Mouse (Mus musculus) liver, postnatal 0 days (tissue): Measurements from ENCODE around the gene Gm11168. TPM values are rescaled to one million over a fixed set of nuclear protein-coding genes. Genes with fewer than 3 reads are reported as not detected.
"Not testable (repeated sequence)": the region's sequence is repeated elsewhere in the genome, so short reads cannot be mapped to it uniquely, and the experiment has no call there.

ENCODE experiments used
- ATAC-seq: fragments of 200-750 bp; cut with Nextera tagmentation; 2 replicates; pipeline ENCODE4 v1.8.0; 2017; ENCODE audit warnings: mild to moderate bottlenecking, moderate library complexity
- DNase-seq: peaks from one replicate; pipeline ENCODE4 v3.0.0-alpha.2; 2016
- H3K27ac ChIP-seq: fragments of 300-500 bp; sonication (generic); 2 replicates; pipeline ENCODE4 v1.5.1; 2014; ENCODE audit warnings: antibody characterized with exemption, moderate library complexity, mild to moderate bottlenecking, low read depth
- H3K27me3 ChIP-seq: fragments of 300-500 bp; sonication (generic); 2 replicates; pipeline ENCODE4 v1.6.1; 2014; ENCODE audit warnings: low read length, control low read depth, mixed read lengths; ENCODE audit not compliant: insufficient read depth
- H3K36me3 ChIP-seq: fragments of 300-500 bp; sonication (generic); replicated peaks from 2 replicates; pipeline ENCODE4 v1.6.1; 2014; ENCODE audit warnings: mild to moderate bottlenecking, control low read depth, low read length, moderate library complexity, mixed read lengths; ENCODE audit not compliant: insufficient read depth
- H3K4me1 ChIP-seq: fragments of 300-500 bp; sonication (generic); 2 replicates; pipeline ENCODE4 v1.6.1; 2014; ENCODE audit warnings: antibody characterized with exemption, mild to moderate bottlenecking, control low read depth; ENCODE audit not compliant: insufficient read depth
- H3K4me2 ChIP-seq: fragments of 300-500 bp; sonication (generic); 2 replicates; pipeline ENCODE4 v1.6.1; 2014; ENCODE audit warnings: low read depth, mild to moderate bottlenecking, low read length, moderate library complexity, mixed read lengths
- H3K4me3 ChIP-seq: fragments of 300-500 bp; sonication (generic); 2 replicates; pipeline ENCODE4 v1.5.1; 2014; ENCODE audit warnings: low read depth, low read length
- H3K9ac ChIP-seq: fragments of 300-500 bp; sonication (generic); replicated peaks from 2 replicates; pipeline ENCODE4 v1.6.1; 2014; ENCODE audit warnings: mild to moderate bottlenecking, moderate library complexity
- H3K9me3 ChIP-seq: fragments of 300-500 bp; sonication (generic); 2 replicates; pipeline ENCODE4 v1.6.1; 2016; ENCODE audit warnings: mild to moderate bottlenecking, control low read depth, low read length, mixed read lengths
- WGBS: fragments of 180-500 bp; shearing (Covaris S2); extraction: QIAGEN DNeasy Blood & Tissue Kit; methylation state at CpG from one replicate; pipeline ENCODE4 v1.1.7; 2014; ENCODE audit not compliant: insufficient replicate concordance; 5-methylcytosine and 5-hydroxymethylcytosine counted together
- polyA plus RNA-seq: library from polyadenylated mRNA; unstranded; fragments of >200 nt; fragmentation: Nextera tagmentation; extraction: Ambion mirVana; gene quantifications from 2 replicates; pipeline ENCODE4 v1.2.1, GENCODE M21; 2015

Gene Gm11168
- polyA plus RNA-seq, 1 experiment from 2014 or later: not detected

DNA sequence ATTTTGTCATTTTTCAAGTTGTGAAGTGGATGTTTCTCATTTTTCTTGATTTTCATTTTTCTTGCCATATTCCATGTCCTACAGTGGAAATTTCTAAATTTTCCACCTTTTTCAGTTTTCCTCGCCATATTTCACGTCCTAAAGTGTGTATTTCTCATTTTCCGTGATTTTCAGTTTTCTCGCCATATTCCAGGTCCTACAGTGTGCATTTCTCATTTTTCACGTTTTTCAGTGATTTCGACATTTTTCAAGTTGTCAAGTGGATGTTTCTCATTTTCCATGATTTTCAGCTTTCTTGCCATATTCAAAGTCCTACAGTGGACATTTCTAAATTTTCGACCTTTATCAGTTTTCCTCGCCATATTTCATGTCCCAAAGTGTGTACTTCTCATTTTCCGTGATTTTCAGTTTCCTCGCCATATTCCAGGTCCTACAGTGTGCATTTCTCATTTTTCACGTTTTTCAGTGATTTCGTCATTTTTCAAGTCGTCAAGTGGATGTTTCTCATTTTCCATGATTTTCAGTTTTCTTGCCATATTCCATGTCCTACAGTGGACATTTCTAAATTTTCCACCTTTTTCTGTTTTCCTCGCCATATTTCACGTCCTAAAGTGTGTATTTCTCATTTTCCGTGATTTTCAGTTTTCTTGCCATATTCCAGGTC lies 21.0 kb downstream of the Gm11168 start:
- not testable (repeated sequence) for H3K9ac ChIP-seq

DNA sequence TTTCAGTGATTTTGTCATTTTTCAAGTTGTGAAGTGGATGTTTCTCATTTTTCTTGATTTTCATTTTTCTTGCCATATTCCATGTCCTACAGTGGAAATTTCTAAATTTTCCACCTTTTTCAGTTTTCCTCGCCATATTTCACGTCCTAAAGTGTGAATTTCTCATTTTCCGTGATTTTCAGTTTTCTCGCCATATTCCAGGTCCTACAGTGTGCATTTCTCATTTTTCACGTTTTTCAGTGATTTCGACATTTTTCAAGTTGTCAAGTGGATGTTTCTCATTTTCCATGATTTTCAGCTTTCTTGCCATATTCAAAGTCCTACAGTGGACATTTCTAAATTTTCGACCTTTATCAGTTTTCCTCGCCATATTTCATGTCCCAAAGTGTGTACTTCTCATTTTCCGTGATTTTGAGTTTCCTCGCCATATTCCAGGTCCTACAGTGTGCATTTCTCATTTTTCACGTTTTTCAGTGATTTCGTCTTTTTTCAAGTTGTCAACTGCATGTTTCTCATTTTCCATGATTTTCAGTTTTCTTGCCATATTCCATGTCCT lies 21.8 kb downstream of the Gm11168 start, which contains the start of gene Gm10717:
TSS of gene Gm10717 (plus strand) at position 506 of the 556 bp plus-strand sequence.
- H3K9me3 ChIP-seq, H3K4me2 ChIP-seq, H3K36me3 ChIP-seq, ATAC-seq, H3K27ac ChIP-seq, H3K27me3 ChIP-seq, H3K4me3 ChIP-seq, H3K9ac ChIP-seq, DNase-seq, H3K4me1 ChIP-seq: not testable (repeated sequence)
- 69% methylated on average over 12 of the region's 12 CpGs for WGBS

More for the DNA sequence above, 21.0 kb downstream of the Gm11168 start:
- not testable (repeated sequence) for DNase-seq, H3K27ac ChIP-seq, H3K36me3 ChIP-seq, ATAC-seq, H3K27me3 ChIP-seq, H3K4me1 ChIP-seq, H3K9me3 ChIP-seq, H3K4me2 ChIP-seq, H3K4me3 ChIP-seq
- WGBS: 54% methylated on average over 15 of the region's 16 CpGs

DNA sequence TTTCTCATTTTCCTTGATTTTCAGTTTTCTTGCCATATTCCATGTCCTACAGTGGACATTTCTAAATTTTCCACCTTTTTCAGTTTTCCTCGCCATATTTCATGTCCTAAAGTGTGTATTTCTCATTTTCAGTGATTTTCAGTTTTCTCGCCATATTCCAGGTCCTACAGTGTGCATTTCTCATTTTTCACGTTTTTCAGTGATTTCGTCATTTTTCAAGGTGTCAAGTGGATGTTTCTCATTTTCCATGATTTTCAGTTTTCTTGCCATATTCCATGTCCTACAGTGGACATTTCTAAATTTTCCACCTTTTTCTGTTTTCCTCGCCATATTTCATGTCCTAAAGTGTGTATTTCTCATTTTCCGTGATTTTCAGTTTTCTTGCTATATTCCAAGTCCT lies 22.5 kb downstream of the Gm11168 start:
- H3K4me1 ChIP-seq, H3K9ac ChIP-seq, H3K27ac ChIP-seq, H3K9me3 ChIP-seq, DNase-seq, H3K4me2 ChIP-seq, H3K4me3 ChIP-seq, H3K27me3 ChIP-seq, H3K36me3 ChIP-seq, ATAC-seq: not testable (repeated sequence)
- WGBS: 61% methylated on average over 4 of the region's 6 CpGs

DNA sequence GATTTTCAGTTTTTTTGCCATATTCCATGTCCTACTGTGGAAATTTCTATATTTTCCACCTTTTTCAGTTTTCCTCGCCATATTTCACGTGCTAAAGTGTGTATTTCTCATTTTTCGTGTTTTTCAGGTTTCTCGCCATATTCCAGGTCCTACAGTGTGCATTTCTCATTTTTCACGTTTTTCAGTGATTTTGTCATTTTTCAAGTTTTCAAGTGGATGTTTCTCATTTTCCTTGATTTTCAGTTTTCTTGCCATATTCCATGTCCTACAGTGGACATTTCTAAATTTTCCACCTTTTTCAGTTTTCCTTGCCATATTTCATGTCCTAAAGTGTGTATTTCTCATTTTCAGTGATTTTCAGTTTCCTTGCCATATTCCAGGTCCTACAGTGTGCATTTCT lies 23.0 kb downstream of the Gm11168 start:
- H3K4me2 ChIP-seq, ATAC-seq, H3K27ac ChIP-seq, H3K9ac ChIP-seq, DNase-seq, H3K4me3 ChIP-seq, H3K27me3 ChIP-seq, H3K9me3 ChIP-seq, H3K36me3 ChIP-seq, H3K4me1 ChIP-seq: not testable (repeated sequence)
- 61% methylated on average over 5 of the region's 5 CpGs for WGBS

DNA sequence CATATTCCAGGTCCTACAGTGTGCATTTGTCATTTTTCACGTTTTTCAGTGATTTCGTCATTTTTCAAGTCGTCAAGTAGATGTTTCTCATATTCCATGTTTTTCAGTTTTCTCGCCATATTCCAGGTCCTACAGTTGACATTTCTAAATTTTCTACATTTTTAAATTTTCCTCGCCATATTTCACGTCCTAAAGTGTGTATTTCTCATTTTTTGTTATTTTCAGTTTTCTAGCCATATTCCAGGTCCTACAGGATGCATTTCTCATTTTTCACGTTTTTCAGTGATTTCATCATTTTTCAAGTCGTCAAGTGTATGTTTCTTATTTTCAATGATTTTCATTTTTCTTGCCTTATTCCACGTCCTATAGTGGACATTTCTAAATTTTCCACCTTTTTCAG lies 23.6 kb downstream of the Gm11168 start:
- not testable (repeated sequence) for H3K27me3 ChIP-seq, H3K9ac ChIP-seq, H3K36me3 ChIP-seq, ATAC-seq, H3K9me3 ChIP-seq, H3K4me1 ChIP-seq, H3K4me2 ChIP-seq, H3K4me3 ChIP-seq, H3K27ac ChIP-seq, DNase-seq
- 64% methylated on average over 9 of the region's 9 CpGs for WGBS

DNA sequence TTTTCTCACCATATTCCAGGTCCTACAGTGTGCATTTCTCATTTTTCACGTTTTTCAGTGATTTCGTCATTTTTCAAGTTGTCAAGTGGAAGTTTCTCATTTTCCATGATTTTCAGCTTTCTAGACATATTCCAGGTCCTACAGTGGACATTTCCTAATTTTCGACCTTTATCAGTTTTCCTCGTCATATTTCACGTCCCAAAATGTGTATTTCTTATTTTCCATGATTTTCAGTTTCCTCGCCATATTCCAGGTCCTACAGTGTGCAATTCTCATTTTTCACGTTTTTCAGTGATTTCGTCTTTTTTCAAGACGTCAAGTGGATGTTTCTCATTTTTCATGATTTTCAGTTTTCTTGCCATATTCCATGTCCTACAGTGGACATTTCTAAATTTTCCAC lies 24.1 kb downstream of the Gm11168 start:
- not testable (repeated sequence) for ATAC-seq, H3K36me3 ChIP-seq, H3K27me3 ChIP-seq, H3K9me3 ChIP-seq, H3K9ac ChIP-seq, H3K4me1 ChIP-seq, H3K27ac ChIP-seq, H3K4me3 ChIP-seq, H3K4me2 ChIP-seq
- peak; percentile 27 for DNase-seq
- WGBS: 70% methylated on average over 9 of the region's 9 CpGs

DNA sequence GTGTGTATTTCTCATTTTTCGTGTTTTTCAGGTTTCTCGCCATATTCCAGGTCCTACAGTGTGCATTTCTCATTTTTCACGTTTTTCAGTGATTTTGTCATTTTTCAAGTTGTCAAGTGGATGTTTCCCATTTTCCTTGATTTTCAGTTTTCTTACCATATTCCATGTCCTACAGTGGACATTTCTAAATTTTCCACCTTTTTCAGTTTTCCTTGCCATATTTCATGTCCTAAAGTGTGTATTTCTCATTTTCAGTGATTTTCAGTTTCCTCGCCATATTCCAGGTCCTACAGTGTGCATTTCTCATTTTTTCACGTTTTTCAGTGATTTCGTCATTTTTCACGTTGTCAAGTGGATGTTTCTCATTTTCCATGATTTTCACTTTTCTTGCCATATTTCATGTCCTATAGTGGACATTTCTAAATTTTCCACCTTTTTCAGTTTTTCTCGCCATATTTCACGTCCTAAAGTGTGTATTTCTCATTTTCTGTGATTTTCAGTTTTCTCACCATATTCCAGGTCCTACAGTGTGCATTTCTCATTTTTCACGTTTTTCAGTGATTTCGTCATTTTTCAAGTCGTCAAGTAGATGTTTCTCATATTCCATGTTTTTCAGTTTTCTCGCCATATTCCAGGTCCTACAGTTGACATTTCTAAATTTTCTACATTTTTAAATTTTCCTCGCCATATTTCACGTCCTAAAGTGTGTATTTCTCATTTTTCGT lies 26.3 kb downstream of the Gm11168 start:
- H3K9ac ChIP-seq, DNase-seq, H3K4me2 ChIP-seq, H3K27me3 ChIP-seq, H3K27ac ChIP-seq, H3K36me3 ChIP-seq, H3K4me3 ChIP-seq, H3K9me3 ChIP-seq, ATAC-seq, H3K4me1 ChIP-seq: not testable (repeated sequence)
- 62% methylated on average over 11 of the region's 16 CpGs for WGBS

DNA sequence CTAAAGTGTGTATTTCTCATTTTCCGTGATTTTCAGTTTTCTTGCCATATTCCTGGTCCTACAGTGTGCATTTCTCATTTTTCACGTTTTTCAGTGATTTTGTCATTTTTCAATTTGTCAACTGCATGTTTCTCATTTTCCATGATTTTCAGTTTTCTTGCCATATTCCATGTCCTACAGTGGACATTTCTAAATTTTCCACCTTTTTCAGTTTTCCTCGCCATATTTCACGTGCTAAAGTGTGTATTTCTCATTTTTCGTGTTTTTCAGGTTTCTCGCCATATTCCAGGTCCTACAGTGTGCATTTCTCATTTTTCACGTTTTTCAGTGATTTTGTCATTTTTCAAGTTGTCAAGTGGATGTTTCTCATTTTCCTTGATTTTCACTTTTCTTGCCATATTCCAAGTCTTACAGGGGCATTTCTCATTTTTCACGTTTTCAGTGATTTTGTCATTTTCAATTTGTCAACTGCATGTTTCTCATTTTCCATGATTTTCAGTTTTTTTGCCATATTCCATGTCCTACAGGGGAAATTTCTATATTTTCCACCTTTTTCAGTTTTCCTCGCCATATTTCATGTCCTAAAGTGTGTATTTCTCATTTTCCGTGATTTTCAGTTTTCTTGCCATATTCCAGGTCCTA lies 27.7 kb downstream of the Gm11168 start:
- H3K9ac ChIP-seq, ATAC-seq, H3K27ac ChIP-seq: not testable (repeated sequence)

DNA sequence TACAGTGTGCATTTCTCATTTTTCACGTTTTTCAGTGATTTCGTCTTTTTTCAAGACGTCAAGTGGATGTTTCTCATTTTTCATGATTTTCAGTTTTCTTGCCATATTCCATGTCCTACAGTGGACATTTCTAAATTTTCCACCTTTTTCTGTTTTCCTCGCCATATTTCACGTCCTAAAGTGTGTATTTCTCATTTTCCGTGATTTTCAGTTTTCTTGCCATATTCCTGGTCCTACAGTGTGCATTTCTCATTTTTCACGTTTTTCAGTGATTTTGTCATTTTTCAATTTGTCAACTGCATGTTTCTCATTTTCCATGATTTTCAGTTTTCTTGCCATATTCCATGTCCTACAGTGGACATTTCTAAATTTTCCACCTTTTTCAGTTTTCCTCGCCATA lies 31.2 kb downstream of the Gm11168 start, which contains the start of gene Gm17535:
TSS of gene Gm17535 (plus strand) at position 301 of the 400 bp plus-strand sequence.
- not testable (repeated sequence) for H3K27ac ChIP-seq, ATAC-seq, H3K4me1 ChIP-seq, H3K36me3 ChIP-seq, H3K4me3 ChIP-seq, H3K9ac ChIP-seq, H3K9me3 ChIP-seq, H3K27me3 ChIP-seq, DNase-seq, H3K4me2 ChIP-seq
- WGBS: no CpG with 5 or more reads among the region's 8 CpGs

More for the DNA sequence above, 27.7 kb downstream of the Gm11168 start:
- not testable (repeated sequence) for H3K27me3 ChIP-seq, H3K4me3 ChIP-seq, H3K4me1 ChIP-seq, H3K36me3 ChIP-seq, H3K4me2 ChIP-seq, H3K9me3 ChIP-seq
- peak; percentile 65 for DNase-seq
- 81% methylated on average over 2 of the region's 10 CpGs for WGBS
